Mouse (Mus musculus): Measurements from ENCODE around the gene Snx14. TPM values are rescaled to one million over a fixed set of nuclear protein-coding genes. Genes with fewer than 3 reads are reported as not detected.

The Snx14 gene
- polyA plus RNA-seq, 1 experiment from 2014 or later: 35.6 TPM

- Histone ChIP-seq H3K27me3 (ENCODE audit: control insufficient read depth, insufficient read depth, low read length) (no peaks in the 10 kb centered on the region), H3K36me3 (ENCODE audit: control insufficient read depth, insufficient read depth, low read length) (no peaks in the 10 kb centered on the region), H3K4me1 (ENCODE audit: control insufficient read depth, insufficient read depth, low read length) (no peaks in the 10 kb centered on the region), H3K9ac (ENCODE audit: low read length) (no peak overlapping the region), H3K4me2 (ENCODE audit: low read depth, low read length) (no peak overlapping the region), H3K27ac (ENCODE audit: low read length) (peak overlapping the region; percentile 15; the same call in 1 of the 2 replicates), H3K4me3 (replicated peaks; ENCODE audit: low read length) (no peak overlapping the region), H3K9me3 (replicated peaks; ENCODE audit: control insufficient read depth, low read length) (no peaks in the 10 kb centered on the region)
- WGBS: 71% methylated on average over 14 of the region's 14 CpGs
- ATAC-seq (ENCODE audit: insufficient read depth, low FRiP score): no peak
Measured at GRCm38 (mm10) chr9:88361211-88361909, 77.4 kb downstream of the Snx14 start.

DNA sequence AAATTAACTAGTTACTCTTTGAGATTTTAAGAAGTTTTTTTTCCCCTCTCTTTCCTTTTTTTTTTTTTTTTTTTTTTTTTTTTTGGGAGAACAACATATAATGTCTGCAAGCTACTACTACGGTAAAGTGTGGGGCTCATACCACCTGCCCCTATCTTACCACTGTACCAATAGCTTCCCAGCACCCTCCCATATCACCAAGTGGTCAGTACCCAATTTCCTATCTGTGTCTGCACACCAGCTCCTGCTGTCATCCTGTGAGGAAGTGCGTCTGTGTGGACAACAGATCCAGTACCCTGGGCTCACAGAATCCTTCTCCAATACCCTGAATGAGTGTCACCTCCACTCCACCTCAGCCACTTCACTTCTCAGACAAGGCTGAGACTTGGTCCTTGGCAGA, 79.6 kb downstream of the Snx14 start:
- no peak overlapping the region for H3K9ac ChIP-seq (ENCODE audit: low read length)
- no peaks in the 10 kb centered on the region for H3K36me3 ChIP-seq (ENCODE audit: control insufficient read depth, insufficient read depth, low read length)
- H3K9me3 ChIP-seq (replicated peaks; ENCODE audit: control insufficient read depth, low read length): no peaks in the 10 kb centered on the region
- H3K27me3 ChIP-seq (ENCODE audit: control insufficient read depth, insufficient read depth, low read length): no peaks in the 10 kb centered on the region
- 71% methylated on average over 2 of the region's 2 CpGs for WGBS
- H3K4me1 ChIP-seq (ENCODE audit: control insufficient read depth, insufficient read depth, low read length): no peaks in the 10 kb centered on the region
- H3K27ac ChIP-seq (ENCODE audit: low read length): no peak overlapping the region
- no peak overlapping the region for H3K4me2 ChIP-seq (ENCODE audit: low read depth, low read length)
- no peak for ATAC-seq (ENCODE audit: insufficient read depth, low FRiP score)
- H3K4me3 ChIP-seq (replicated peaks; ENCODE audit: low read length): no peak overlapping the region

DNA sequence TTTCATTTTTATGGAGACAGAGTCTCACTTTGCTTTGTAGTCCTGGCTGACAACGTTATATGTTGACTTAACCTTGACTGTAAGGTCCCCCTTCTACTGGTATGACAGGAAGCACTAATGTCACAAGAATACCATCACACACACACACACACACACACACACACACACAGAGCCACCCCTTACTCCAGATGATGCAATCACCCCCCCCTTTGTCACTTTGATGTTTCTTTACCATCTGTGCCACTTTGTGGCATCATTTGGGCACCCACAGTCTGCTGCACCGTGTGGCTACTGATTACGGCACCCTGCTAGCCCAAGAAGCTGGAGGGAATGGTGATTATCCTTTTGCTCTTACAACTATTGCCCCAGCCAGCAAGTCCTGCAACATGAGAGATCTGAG, 81.6 kb downstream of the Snx14 start:
- ATAC-seq (ENCODE audit: insufficient read depth, low FRiP score): no peak
- Histone ChIP-seq H3K27ac (ENCODE audit: low read length) (no peak overlapping the region), H3K4me2 (ENCODE audit: low read depth, low read length) (no peak overlapping the region), H3K36me3 (ENCODE audit: control insufficient read depth, insufficient read depth, low read length) (no peaks in the 10 kb centered on the region), H3K9ac (ENCODE audit: low read length) (no peak overlapping the region), H3K27me3 (ENCODE audit: control insufficient read depth, insufficient read depth, low read length) (no peaks in the 10 kb centered on the region), H3K4me1 (ENCODE audit: control insufficient read depth, insufficient read depth, low read length) (no peaks in the 10 kb centered on the region), H3K4me3 (replicated peaks; ENCODE audit: low read length) (no peak overlapping the region), H3K9me3 (replicated peaks; ENCODE audit: control insufficient read depth, low read length) (no peaks in the 10 kb centered on the region)
- 59% methylated on average over 3 of the region's 3 CpGs for WGBS

DNA sequence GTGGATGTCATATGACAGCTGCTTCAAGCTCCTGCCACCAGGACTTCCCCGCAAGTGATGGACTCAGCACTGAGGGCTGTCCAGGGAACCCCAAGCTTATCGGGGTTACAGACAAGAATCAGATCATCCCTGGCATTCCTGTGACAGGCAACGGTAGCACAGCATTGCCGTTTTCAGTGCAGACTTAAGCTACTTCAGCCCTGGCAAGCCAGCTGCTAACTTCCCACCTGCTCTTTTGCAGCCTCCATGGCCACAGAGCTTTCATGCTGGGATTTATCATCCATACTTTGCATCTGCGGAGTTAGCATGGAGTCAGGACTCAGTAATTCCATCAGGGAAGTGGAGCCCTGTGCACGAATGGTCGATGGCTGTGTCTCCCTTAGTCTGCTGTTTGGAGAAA, 85.3 kb downstream of the Snx14 start:
- 82% methylated on average over 7 of the region's 7 CpGs for WGBS
- no peak overlapping the region for H3K27ac ChIP-seq (ENCODE audit: low read length)
- H3K27me3 ChIP-seq (ENCODE audit: control insufficient read depth, insufficient read depth, low read length): no peaks in the 10 kb centered on the region
- H3K4me2 ChIP-seq (ENCODE audit: low read depth, low read length): no peak overlapping the region
- no peak for ATAC-seq (ENCODE audit: insufficient read depth, low FRiP score)
- no peaks in the 10 kb centered on the region for H3K4me1 ChIP-seq (ENCODE audit: control insufficient read depth, insufficient read depth, low read length)
- H3K4me3 ChIP-seq (replicated peaks; ENCODE audit: low read length): no peak overlapping the region
- H3K9ac ChIP-seq (ENCODE audit: low read length): no peak overlapping the region
- H3K9me3 ChIP-seq (replicated peaks; ENCODE audit: control insufficient read depth, low read length): no peaks in the 10 kb centered on the region
- no peaks in the 10 kb centered on the region for H3K36me3 ChIP-seq (ENCODE audit: control insufficient read depth, insufficient read depth, low read length)

- no peaks in the 10 kb centered on the region for H3K36me3 ChIP-seq (ENCODE audit: control insufficient read depth, insufficient read depth, low read length)
- H3K9ac ChIP-seq (ENCODE audit: low read length): no peak overlapping the region
- H3K9me3 ChIP-seq (replicated peaks; ENCODE audit: control insufficient read depth, low read length): no peaks in the 10 kb centered on the region
- H3K27ac ChIP-seq (ENCODE audit: low read length): no peak overlapping the region
- H3K27me3 ChIP-seq (ENCODE audit: control insufficient read depth, insufficient read depth, low read length): no peaks in the 10 kb centered on the region
- no peak for ATAC-seq (ENCODE audit: insufficient read depth, low FRiP score)
- H3K4me1 ChIP-seq (ENCODE audit: control insufficient read depth, insufficient read depth, low read length): no peaks in the 10 kb centered on the region
- H3K4me2 ChIP-seq (ENCODE audit: low read depth, low read length): no peak overlapping the region
- no peak overlapping the region for H3K4me3 ChIP-seq (replicated peaks; ENCODE audit: low read length)
- WGBS: 73% methylated on average over 6 of the region's 6 CpGs
Measured at GRCm38 (mm10) chr9:88352741-88353140, 86.0 kb downstream of the Snx14 start.

DNA sequence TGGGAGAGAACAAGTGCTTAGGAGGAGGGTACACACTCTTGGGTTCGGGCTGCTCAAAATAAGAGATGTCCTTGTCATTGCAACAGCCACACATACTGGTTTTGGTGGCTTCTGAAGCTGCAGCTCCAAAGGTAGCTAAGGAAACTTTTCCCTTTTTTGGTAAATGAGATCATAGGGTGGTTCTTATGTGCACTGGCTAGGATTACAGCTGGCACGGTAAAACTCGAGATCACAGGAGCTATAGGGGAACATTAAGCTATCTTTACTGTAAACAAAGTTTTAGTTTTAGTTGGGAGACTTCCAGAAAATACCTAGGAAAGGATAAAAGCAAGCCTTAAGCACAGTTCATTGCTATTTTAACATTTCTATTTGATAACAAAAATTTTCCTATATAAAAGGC, 87.6 kb downstream of the Snx14 start:
- Histone ChIP-seq H3K36me3 (ENCODE audit: control insufficient read depth, insufficient read depth, low read length) (no peaks in the 10 kb centered on the region), H3K4me2 (ENCODE audit: low read depth, low read length) (no peak overlapping the region), H3K4me3 (replicated peaks; ENCODE audit: low read length) (no peak overlapping the region), H3K4me1 (ENCODE audit: control insufficient read depth, insufficient read depth, low read length) (no peaks in the 10 kb centered on the region), H3K27ac (ENCODE audit: low read length) (no peak overlapping the region), H3K9ac (ENCODE audit: low read length) (no peak overlapping the region), H3K9me3 (replicated peaks; ENCODE audit: control insufficient read depth, low read length) (no peaks in the 10 kb centered on the region), H3K27me3 (ENCODE audit: control insufficient read depth, insufficient read depth, low read length) (no peaks in the 10 kb centered on the region)
- peak; percentile 64; the same call in 1 of the 2 replicates for ATAC-seq (ENCODE audit: insufficient read depth, low FRiP score)
- 24% methylated on average over 3 of the region's 3 CpGs for WGBS

- Histone ChIP-seq H3K27ac (ENCODE audit: low read length) (no peak overlapping the region; the same call in 1 of the 2 replicates), H3K9ac (ENCODE audit: low read length) (no peak overlapping the region), H3K27me3 (ENCODE audit: control insufficient read depth, insufficient read depth, low read length) (no peaks in the 10 kb centered on the region), H3K4me2 (ENCODE audit: low read depth, low read length) (no peak overlapping the region), H3K9me3 (replicated peaks; ENCODE audit: control insufficient read depth, low read length) (no peaks in the 10 kb centered on the region), H3K4me1 (ENCODE audit: control insufficient read depth, insufficient read depth, low read length) (no peaks in the 10 kb centered on the region), H3K36me3 (ENCODE audit: control insufficient read depth, insufficient read depth, low read length) (no peaks in the 10 kb centered on the region), H3K4me3 (replicated peaks; ENCODE audit: low read length) (no peak overlapping the region)
- WGBS: 77% methylated on average over 1 of the region's 1 CpGs
- no peak for ATAC-seq (ENCODE audit: insufficient read depth, low FRiP score)
Measured at GRCm38 (mm10) chr9:88350317-88350716, 88.4 kb downstream of the Snx14 start.

DNA sequence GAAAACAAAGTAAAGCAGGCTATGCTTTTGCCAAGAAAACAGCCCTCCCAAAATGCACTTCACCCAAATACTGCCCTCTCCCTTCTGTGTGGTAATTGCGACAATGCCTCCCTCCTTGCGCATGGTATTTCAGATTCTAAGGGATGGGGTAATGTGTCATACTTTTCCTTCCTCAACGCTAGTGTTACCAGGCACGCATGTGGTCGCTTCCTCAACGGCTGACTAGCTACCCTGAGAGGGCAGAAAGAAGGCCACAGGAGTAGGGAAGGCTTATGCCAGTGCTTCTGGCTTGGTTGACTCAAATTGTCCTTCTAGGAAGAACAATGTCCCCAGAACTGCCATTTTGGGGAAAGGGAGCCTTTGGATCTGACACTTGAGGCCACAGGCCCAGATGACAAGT, 90.1 kb downstream of the Snx14 start:
- Histone ChIP-seq H3K27ac (ENCODE audit: low read length) (no peak overlapping the region), H3K9ac (ENCODE audit: low read length) (no peak overlapping the region), H3K9me3 (replicated peaks; ENCODE audit: control insufficient read depth, low read length) (no peaks in the 10 kb centered on the region), H3K4me3 (replicated peaks; ENCODE audit: low read length) (no peak overlapping the region), H3K4me2 (ENCODE audit: low read depth, low read length) (no peak overlapping the region), H3K36me3 (ENCODE audit: control insufficient read depth, insufficient read depth, low read length) (no peaks in the 10 kb centered on the region), H3K27me3 (ENCODE audit: control insufficient read depth, insufficient read depth, low read length) (no peaks in the 10 kb centered on the region), H3K4me1 (ENCODE audit: control insufficient read depth, insufficient read depth, low read length) (no peaks in the 10 kb centered on the region)
- no peak for ATAC-seq (ENCODE audit: insufficient read depth, low FRiP score)
- WGBS: 89% methylated on average over 6 of the region's 6 CpGs

DNA sequence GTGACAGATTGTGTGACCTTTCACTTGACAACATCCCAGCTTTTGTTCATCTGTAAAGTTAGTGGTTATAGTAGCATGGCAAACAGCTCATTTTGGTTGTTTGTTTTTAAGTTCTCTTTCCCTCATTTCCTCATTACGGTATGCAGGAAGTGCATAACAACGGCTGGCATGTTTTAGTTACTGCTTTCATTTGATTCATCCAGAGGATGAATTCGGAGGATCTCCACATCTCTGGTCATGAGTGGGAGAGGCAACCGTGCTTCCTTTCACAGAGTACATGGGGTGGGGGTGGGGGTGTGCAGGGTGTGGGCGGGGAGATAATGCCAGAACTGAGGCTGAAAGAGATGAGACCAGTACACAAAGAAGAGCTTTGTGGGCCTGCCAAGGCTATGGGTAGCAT, 91.9 kb downstream of the Snx14 start:
- WGBS: 68% methylated on average over 5 of the region's 5 CpGs
- H3K9ac ChIP-seq (ENCODE audit: low read length): no peak overlapping the region

More for the DNA sequence above, 91.9 kb downstream of the Snx14 start:
- Histone ChIP-seq H3K27me3 (ENCODE audit: control insufficient read depth, insufficient read depth, low read length) (no peaks in the 10 kb centered on the region), H3K4me3 (replicated peaks; ENCODE audit: low read length) (no peak overlapping the region), H3K27ac (ENCODE audit: low read length) (no peak overlapping the region), H3K9me3 (replicated peaks; ENCODE audit: control insufficient read depth, low read length) (no peaks in the 10 kb centered on the region), H3K4me1 (ENCODE audit: control insufficient read depth, insufficient read depth, low read length) (no peaks in the 10 kb centered on the region), H3K4me2 (ENCODE audit: low read depth, low read length) (no peak overlapping the region), H3K36me3 (ENCODE audit: control insufficient read depth, insufficient read depth, low read length) (no peaks in the 10 kb centered on the region)
- no peak for ATAC-seq (ENCODE audit: insufficient read depth, low FRiP score)
